Mouse (Mus musculus) heart, adult 2 months (tissue): Measurements from ENCODE around the gene Junb. TPM values are rescaled to one million over a fixed set of nuclear protein-coding genes. Genes with fewer than 3 reads are reported as not detected.

ENCODE experiments used
- DNase-seq, 2 experiments: peaks; one replicate each; pipeline ENCODE4 v3.0.0; 2021
- H3K27ac ChIP-seq: fragments of 200-600 bp; 2 replicates; pipeline ENCODE4 v1.8.1; 2022
- H3K27me3 ChIP-seq: fragments of 200-500 bp; 2 replicates; pipeline ENCODE4 v1.6.1; 2012; ENCODE audit warnings: mild to moderate bottlenecking, low read length, inconsistent platforms, mixed read lengths; ENCODE audit not compliant: control insufficient read depth, insufficient read depth
- H3K36me3 ChIP-seq: fragments of 200-500 bp; 2 replicates; pipeline ENCODE4 v1.6.1; 2012; ENCODE audit warnings: low read length, inconsistent platforms; ENCODE audit not compliant: control insufficient read depth, insufficient read depth
- H3K4me1 ChIP-seq: fragments of 200-500 bp; 2 replicates; pipeline ENCODE4 v1.6.1; 2011; ENCODE audit warnings: low read length; ENCODE audit not compliant: control insufficient read depth, insufficient read depth
- H3K4me3 ChIP-seq: fragments of 200-600 bp; 2 replicates; pipeline ENCODE4 v1.8.1; 2022
- H3K79me2 ChIP-seq: fragments of 200-500 bp; replicated peaks from 2 replicates; pipeline ENCODE4 v1.6.1; 2012; ENCODE audit warnings: mild to moderate bottlenecking, inconsistent platforms, low read length, moderate library complexity, mixed read lengths; ENCODE audit not compliant: control insufficient read depth, insufficient read depth
- H3K9ac ChIP-seq: fragments of 200-500 bp; 2 replicates; pipeline ENCODE4 v1.6.1; 2012; ENCODE audit warnings: low read depth, mild to moderate bottlenecking, control low read depth, inconsistent platforms, low read length, mixed read lengths
- CTCF ChIP-seq: fragments of 200-600 bp; IDR thresholded peaks from 2 replicates; pipeline ENCODE4 v1.8.1; 2022; ENCODE audit warnings: antibody characterized with exemption, mild to moderate bottlenecking, moderate library complexity
- EP300 ChIP-seq: fragments of 200-500 bp; IDR thresholded peaks from 2 replicates; pipeline ENCODE4 v1.6.1; 2011; ENCODE audit warnings: low read depth, low read length, control low read depth; ENCODE audit not compliant: insufficient read depth
- POLR2A ChIP-seq: fragments of 200-500 bp; IDR thresholded peaks from 2 replicates; pipeline ENCODE4 v1.6.1; 2011; ENCODE audit warnings: mild to moderate bottlenecking, low read depth, low read length, control low read depth; ENCODE audit not compliant: insufficient read depth
- WGBS: fragments of 180-500 bp; shearing (Covaris S2); methylation state at CpG from one replicate; pipeline ENCODE4 v1.1.7; 2018; 5-methylcytosine and 5-hydroxymethylcytosine counted together
- intact Hi-C: fragments of 180-260 bp; cut with DNase I; formaldehyde crosslinking; loops from one replicate; pipeline ENCODE4 v1.15.1; 2025
- polyA plus RNA-seq: library from polyadenylated mRNA; depleted of rRNA; stranded (reverse); fragments of >200 nt; gene quantifications from 2 replicates; pipeline ENCODE4 v1.2.3, GENCODE M21; 2012
- total RNA-seq, 2 experiments: library from RNA; stranded (reverse); gene quantifications; 2 replicates each; pipeline ENCODE4 v1.2.3; 2021

The Junb gene
- total and polyA plus RNA-seq, 3 experiments = 10.4 to 19.0 (median 17.3) TPM

- Histone ChIP-seq H3K27ac (peak overlapping the region; percentile 87), H3K4me1 (peaks cover 17% of the 10 kb centered on the region), H3K4me3 (peak overlapping the region; percentile 79), H3K9ac (peak overlapping the region; percentile 57), H3K27me3 (no peaks in the 10 kb centered on the region), H3K79me2 (no peaks in the 10 kb centered on the region), H3K36me3 (no peaks in the 10 kb centered on the region)
- WGBS = 36% methylated on average over 8 of the region's 8 CpGs
- intact Hi-C loops = no loop called here
- DNase-seq = no peak
- TF ChIP-seq CTCF (no peak), POLR2A (no peak)
These were observed 7.9 kb upstream of the Junb start for GRCm38 (mm10) chr8:84986379-84986945.

- intact Hi-C loops = no loop called here
- Histone ChIP-seq H3K9ac (peak overlapping the region; percentile 57), H3K4me1 (peaks cover 21% of the 10 kb centered on the region), H3K36me3 (no peaks in the 10 kb centered on the region), H3K79me2 (no peaks in the 10 kb centered on the region), H3K4me3 (peak overlapping the region; percentile 79), H3K27me3 (no peaks in the 10 kb centered on the region), H3K27ac (peak overlapping the region; percentile 87)
- under 1% methylated on average over 53 of the region's 53 CpGs for WGBS
- peak; percentile 89 to 93 for DNase-seq
- peak; percentile 71 for TF ChIP-seq POLR2A
- no peak for TF ChIP-seq EP300
- no peak for TF ChIP-seq CTCF
These were observed 7.3 kb upstream of the Junb start for GRCm38 (mm10) chr8:84985684-84986378.

GRCm38 (mm10) chr8:84985049-84985683, 6.6 kb upstream of the Junb start:
- Histone ChIP-seq H3K9ac (peak overlapping the region; percentile 57), H3K79me2 (no peaks in the 10 kb centered on the region), H3K27ac (peak overlapping the region; percentile 87), H3K4me1 (peaks cover 21% of the 10 kb centered on the region), H3K36me3 (no peaks in the 10 kb centered on the region), H3K27me3 (no peaks in the 10 kb centered on the region), H3K4me3 (peak overlapping the region; percentile 79)
- TF ChIP-seq POLR2A (no peak), CTCF (no peak), EP300 (no peak)
- 9% methylated on average over 23 of the region's 23 CpGs for WGBS
- intact Hi-C loops = no loop called here
- no peak for DNase-seq

- peak; percentile 55 to 68 for DNase-seq
- Histone ChIP-seq H3K4me1 (peaks cover 21% of the 10 kb centered on the region), H3K27me3 (no peaks in the 10 kb centered on the region), H3K9ac (peak overlapping the region; percentile 19; the same call in 1 of the 2 replicates), H3K27ac (peak overlapping the region; percentile 87), H3K79me2 (no peaks in the 10 kb centered on the region), H3K36me3 (no peaks in the 10 kb centered on the region), H3K4me3 (peak overlapping the region; percentile 79; the same call in 1 of the 2 replicates)
- TF ChIP-seq POLR2A (no peak), CTCF (no peak), EP300 (no peak)
- intact Hi-C loops = no loop called here
- WGBS = 19% methylated on average over 15 of the region's 16 CpGs
These were observed 6.0 kb upstream of the Junb start for GRCm38 (mm10) chr8:84984294-84985048.

GRCm38 (mm10) chr8:84982499-84983011, 4.0 kb upstream of the Junb start:
- Histone ChIP-seq H3K4me3 (no peak overlapping the region), H3K9ac (no peak overlapping the region), H3K36me3 (no peaks in the 10 kb centered on the region), H3K27me3 (no peaks in the 10 kb centered on the region), H3K27ac (no peak overlapping the region), H3K79me2 (no peaks in the 10 kb centered on the region), H3K4me1 (peaks cover 19% of the 10 kb centered on the region)
- WGBS = 43% methylated on average over 3 of the region's 3 CpGs
- intact Hi-C loops = no loop called here
- TF ChIP-seq EP300 = no peak
- TF ChIP-seq CTCF = no peak
- TF ChIP-seq POLR2A = no peak
- no peak for DNase-seq
